Mouse (Mus musculus) erythroblast, embryonic 14.5 days (primary cell): ENCODE data around the gene Igll1. TPM values are rescaled to one million over a fixed set of nuclear protein-coding genes. Genes with fewer than 3 reads are reported as not detected.

ENCODE experiments used
- H3K27me3 ChIP-seq: 2 replicates; pipeline ENCODE4 v1.6.1; 2012; ENCODE audit warnings: inconsistent platforms; ENCODE audit not compliant: control insufficient read depth
- H3K36me3 ChIP-seq: 2 replicates; pipeline ENCODE4 v1.6.1; 2012; ENCODE audit warnings: mild to moderate bottlenecking, inconsistent platforms; ENCODE audit not compliant: control insufficient read depth
- H3K4me1 ChIP-seq: 2 replicates; pipeline ENCODE4 v1.6.1; 2012; ENCODE audit warnings: inconsistent platforms; ENCODE audit not compliant: control insufficient read depth
- H3K4me3 ChIP-seq: replicated peaks from 2 replicates; pipeline ENCODE3; 2012; ENCODE audit warnings: moderate library complexity, mild to moderate bottlenecking, inconsistent platforms
- H3K9me3 ChIP-seq: 2 replicates; pipeline ENCODE4 v1.6.1; 2012; ENCODE audit warnings: low read length, inconsistent platforms, mixed read lengths; ENCODE audit not compliant: control insufficient read depth
- GATA1 ChIP-seq: IDR thresholded peaks from 2 replicates; pipeline ENCODE4 v1.6.1; 2012; ENCODE audit warnings: low read length, inconsistent platforms, mixed read lengths
- TAL1 ChIP-seq: IDR thresholded peaks from 3 replicates; pipeline ENCODE4 v1.6.1; 2012; ENCODE audit warnings: low read length, inconsistent platforms, mixed read lengths
- polyA plus RNA-seq: library from polyadenylated mRNA; stranded (reverse); fragments of >175 nt; gene quantifications from 2 replicates; pipeline ENCODE4 v1.2.3, GENCODE M21; 2012

Igll1 gene
- not detected in 2 replicates for polyA plus RNA-seq

DNA sequence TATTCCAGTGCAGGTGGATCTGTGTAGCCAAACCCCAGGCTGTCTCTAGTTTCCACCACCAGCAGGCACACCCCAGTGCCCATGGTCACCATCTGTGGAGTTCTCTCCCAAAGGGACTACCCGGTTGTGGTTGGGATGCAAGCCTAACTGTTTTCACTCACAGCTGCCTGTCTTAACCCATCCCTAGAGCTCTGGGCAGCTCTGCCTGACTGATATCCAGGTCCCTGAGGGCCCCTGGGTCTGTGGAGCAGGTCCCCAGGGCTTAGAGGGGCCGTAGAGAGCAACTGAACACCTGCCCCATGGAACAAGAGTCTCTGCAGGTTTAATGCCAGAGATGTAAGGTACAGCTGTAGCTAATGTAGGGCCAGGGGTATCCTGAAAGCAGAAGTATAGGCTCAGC, at the start of gene Igll1:
Gene Igll1 (minus strand): TSS at position 8 of the 400 bp plus-strand sequence.
- no peaks in the 10 kb centered on the region for H3K27me3 ChIP-seq
- no peak within 1 kb of the TSS for H3K4me3 ChIP-seq
- no peaks in the 10 kb centered on the region for H3K9me3 ChIP-seq
- no peaks in the 10 kb centered on the region for H3K36me3 ChIP-seq
- no peak for TF ChIP-seq TAL1
- no peak for TF ChIP-seq GATA1
- no peaks in the 10 kb centered on the region for H3K4me1 ChIP-seq

DNA sequence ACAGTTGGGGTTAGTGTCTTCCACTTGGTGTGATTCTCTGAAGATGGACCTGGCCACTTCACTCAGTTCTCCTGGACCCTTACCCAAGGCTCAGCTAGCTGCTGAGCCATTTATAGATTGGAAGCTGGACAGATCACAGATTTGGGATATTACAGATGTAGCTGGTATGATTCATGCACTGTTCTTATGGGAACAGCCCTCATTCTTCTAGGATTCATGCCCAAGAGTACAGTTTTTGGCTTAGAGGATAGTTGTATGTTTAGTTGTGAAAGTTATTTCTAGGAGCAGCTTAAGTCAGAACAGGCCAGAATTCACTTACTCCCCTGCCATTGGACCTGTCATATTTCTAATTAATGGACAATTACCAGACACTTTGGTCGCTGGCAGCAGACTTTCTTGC, 49.7 kb upstream of the Igll1 start:
- Histone ChIP-seq H3K4me1 (no peaks in the 10 kb centered on the region), H3K36me3 (peaks cover 50% of the 10 kb centered on the region), H3K9me3 (no peaks in the 10 kb centered on the region), H3K27me3 (no peaks in the 10 kb centered on the region), H3K4me3 (no peak overlapping the region)
- TF ChIP-seq GATA1 (no peak), TAL1 (no peak)

DNA sequence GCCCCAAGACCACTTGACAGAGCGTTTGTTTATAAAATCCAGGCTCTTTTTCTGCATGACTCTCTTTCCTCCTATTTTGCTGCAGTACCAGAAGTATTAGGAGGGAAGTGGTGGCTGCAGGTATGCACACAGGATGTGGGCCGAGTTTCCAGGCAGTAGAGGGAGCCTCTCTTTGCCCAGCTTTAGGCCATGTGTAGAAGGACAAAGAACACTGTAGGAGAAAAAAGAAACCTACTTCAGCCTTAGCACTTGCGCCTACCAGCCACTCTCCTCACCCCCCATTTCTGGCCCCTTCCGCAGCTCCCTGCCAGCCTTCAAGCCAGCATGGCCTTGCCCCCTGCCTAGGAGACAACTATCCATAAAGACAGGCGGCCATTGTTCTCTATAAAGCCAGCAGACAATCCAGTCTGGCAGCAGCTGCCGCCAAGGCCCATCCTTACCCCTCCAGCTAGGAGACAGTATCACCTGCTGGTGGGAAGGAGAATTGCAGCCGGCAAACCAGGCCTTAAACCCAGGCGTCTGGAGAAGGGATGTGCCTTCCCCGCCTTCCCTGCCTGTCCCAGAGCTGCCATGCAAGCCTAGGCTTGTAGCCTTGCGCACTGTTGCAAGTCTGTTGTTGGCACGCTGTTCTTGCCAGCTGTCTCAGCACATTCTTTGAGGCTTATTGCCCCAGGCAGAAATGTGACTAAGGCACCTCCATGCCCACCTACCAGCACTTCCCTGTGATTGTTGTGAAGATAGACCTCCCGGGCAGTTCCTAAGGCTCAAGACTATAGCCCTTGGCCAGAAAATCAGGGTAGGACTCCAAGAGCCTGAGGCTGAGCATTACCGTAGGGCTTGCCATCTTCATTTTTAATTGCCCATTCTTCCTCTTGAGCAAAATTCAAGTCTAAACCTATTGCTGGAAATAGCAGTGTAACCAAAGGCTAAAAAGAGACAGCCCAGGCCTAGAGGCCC, 48.1 kb upstream of the Igll1 start:
- H3K4me1 ChIP-seq, result no peaks in the 10 kb centered on the region
- peaks cover 42% of the 10 kb centered on the region for H3K36me3 ChIP-seq
- H3K27me3 ChIP-seq, result no peaks in the 10 kb centered on the region
- H3K9me3 ChIP-seq, result no peaks in the 10 kb centered on the region
- TF ChIP-seq GATA1 (no peak), TAL1 (no peak)
- no peak overlapping the region for H3K4me3 ChIP-seq

DNA sequence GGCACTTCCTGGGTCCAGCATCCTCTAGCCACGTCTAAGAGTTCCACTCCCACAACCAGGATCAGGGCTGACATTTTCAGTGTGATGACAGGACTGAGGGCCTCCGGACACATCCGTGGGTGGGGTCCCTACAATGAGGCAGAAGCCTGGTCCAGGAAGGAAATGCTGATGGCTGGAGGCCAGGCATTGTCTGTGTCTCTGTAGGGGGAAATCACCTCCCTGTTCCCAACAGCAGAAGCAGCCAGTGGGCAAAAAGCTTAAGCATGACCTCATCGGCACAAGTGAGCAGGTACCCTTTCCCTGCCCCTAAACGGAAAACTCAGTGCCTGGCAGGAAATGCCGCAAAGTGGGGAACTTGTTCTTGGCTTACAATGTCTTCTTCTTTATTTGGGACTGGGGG, 44.0 kb upstream of the Igll1 start:
- no peak overlapping the region for H3K4me3 ChIP-seq
- H3K9me3 ChIP-seq, result no peaks in the 10 kb centered on the region
- no peak for TF ChIP-seq TAL1
- TF ChIP-seq GATA1, result no peak
- H3K36me3 ChIP-seq, result peaks cover 44% of the 10 kb centered on the region
- no peaks in the 10 kb centered on the region; the same call in 1 of the 2 replicates for H3K4me1 ChIP-seq
- no peaks in the 10 kb centered on the region for H3K27me3 ChIP-seq

DNA sequence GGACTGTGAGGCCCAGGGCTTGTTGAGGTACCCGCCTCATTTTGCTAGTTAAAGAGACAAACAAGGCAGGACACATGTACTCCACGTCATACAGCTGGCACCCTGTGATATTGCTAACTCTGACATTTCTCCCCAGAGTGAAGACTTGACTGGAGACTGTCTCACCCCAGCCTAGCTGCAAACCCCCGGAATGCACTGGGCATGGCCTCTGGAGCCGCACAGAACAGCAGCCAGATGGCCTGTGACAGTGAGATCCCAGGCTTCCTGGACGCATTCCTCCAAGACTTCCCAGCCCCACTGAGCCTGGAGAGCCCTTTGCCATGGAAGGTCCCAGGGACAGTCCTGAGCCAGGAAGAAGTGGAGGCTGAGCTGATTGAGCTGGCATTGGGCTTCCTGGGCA, 39.4 kb upstream of the Igll1 start:
- TF ChIP-seq TAL1 (no peak), GATA1 (no peak)

DNA sequence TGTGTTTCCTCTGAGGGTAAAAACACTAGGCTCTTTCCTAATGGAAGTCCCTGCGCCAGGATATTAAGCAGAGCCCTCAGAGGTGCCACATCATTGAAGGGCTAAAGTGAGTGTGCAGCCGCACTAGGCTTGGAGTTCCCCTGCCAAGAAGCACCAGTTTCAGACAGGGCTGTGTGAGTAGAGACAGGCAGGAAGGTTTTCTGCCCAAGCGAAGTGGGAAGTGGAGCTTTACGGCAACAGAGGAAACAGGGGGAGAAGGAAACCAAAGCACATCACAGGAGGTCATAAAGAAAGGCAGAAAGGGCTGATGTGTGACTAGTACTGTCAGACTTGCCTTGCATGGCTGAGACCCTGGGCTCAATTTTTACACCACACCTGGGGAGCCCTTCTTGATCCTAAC, 38.5 kb upstream of the Igll1 start:
- H3K4me3 ChIP-seq, result no peak overlapping the region
- peaks cover 23% of the 10 kb centered on the region for H3K36me3 ChIP-seq
- no peaks in the 10 kb centered on the region for H3K9me3 ChIP-seq
- H3K4me1 ChIP-seq, result peaks cover 5% of the 10 kb centered on the region
- H3K27me3 ChIP-seq, result no peaks in the 10 kb centered on the region
- TF ChIP-seq GATA1 (no peak), TAL1 (no peak)

More for the DNA sequence above, 39.4 kb upstream of the Igll1 start:
- no peaks in the 10 kb centered on the region; the same call in 1 of the 2 replicates for H3K4me1 ChIP-seq
- no peak overlapping the region for H3K4me3 ChIP-seq
- peaks cover 26% of the 10 kb centered on the region for H3K36me3 ChIP-seq
- no peaks in the 10 kb centered on the region for H3K27me3 ChIP-seq
- H3K9me3 ChIP-seq, result no peaks in the 10 kb centered on the region

DNA sequence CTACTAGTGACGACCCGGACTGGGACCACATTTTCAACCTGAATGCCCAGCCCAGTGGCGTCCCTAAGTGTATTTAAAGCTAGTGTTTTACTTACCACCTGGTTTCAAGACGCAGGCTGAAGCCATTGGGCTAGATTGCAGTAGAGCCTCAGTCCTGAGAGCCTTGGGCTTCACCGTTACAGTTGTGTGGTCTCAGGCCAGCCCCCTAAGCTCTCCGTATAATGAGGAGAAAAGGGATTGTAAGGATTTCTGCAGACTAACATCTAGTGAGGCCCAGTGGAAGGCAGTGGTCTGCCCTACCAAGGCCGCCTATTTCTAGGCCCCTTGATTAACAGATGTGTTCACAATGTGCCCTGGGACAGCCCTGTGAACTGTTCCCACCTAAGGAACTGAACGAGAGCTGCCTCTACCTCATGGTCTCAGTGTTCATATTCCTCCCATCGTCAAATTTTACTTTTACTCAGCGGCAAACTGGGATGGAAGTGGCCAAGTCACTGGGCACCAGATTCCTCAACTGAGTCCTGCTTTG, 33.3 kb upstream of the Igll1 start:
- Histone ChIP-seq H3K4me1 (peaks cover 20% of the 10 kb centered on the region), H3K36me3 (peaks cover 28% of the 10 kb centered on the region), H3K27me3 (no peaks in the 10 kb centered on the region), H3K4me3 (peak overlapping the region; percentile 70), H3K9me3 (no peaks in the 10 kb centered on the region)
- TF ChIP-seq GATA1 (no peak), TAL1 (no peak)

DNA sequence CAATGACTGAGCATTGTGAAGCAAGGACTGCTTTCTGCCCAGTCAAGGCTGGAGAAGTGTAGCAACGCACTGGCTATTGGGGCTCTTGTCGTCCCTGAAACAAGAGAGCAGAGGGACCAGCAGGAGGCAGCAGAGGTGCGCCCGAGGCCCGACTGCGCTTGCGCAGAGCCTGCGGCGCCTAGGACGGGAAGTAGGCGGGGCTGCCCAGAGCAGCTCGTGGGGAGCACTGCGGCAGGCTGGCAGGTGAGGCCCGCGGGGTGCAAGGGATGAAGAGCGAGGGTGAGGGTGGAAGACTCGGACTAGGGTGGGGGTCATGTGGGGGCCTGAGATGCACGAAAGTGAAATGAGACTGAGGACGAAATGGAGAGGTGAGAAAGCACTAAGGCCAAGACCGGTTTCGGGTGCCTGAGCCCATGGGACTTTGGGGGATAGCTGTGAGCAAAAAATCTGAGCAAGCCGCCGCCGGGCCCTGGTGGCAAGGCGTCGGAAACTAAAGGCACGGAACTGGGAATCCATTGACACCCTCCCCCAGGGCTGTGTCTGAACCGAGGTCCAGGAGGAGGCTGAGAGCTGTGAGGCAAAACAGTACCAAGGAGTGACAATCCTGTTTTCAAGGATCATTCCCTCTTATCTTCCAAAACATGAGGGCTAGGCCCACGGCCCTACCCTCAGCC, 32.7 kb upstream of the Igll1 start, which contains the start of gene Ppm1f:
Gene Ppm1f (plus strand): TSS at position 88 of the 674 bp plus-strand sequence.
- Histone ChIP-seq H3K9me3 (no peaks in the 10 kb centered on the region), H3K4me1 (peaks cover 20% of the 10 kb centered on the region), H3K4me3 (peak within 1 kb of the TSS; percentile 70), H3K36me3 (peaks cover 34% of the 10 kb centered on the region), H3K27me3 (no peaks in the 10 kb centered on the region)
- no peak for TF ChIP-seq TAL1
- TF ChIP-seq GATA1, result no peak

DNA sequence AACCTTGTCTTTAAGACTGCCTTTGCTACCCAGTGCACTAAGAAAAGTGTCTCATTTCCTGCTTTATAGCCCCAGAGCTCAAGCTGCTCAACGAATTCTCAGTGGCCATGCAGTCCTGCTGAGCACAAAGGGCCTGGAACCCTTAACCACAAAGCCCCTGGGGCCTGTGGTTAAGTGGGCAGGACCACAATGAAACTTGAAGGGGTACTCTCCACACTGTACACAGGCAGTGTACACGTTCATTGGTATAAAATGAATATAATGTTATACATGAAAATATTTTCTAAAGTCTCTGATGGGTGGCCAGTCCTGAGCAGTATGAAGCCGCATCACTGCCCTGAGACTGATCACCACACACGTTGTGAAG, 32.2 kb upstream of the Igll1 start:
- peaks cover 20% of the 10 kb centered on the region for H3K4me1 ChIP-seq
- peaks cover 39% of the 10 kb centered on the region for H3K36me3 ChIP-seq
- TF ChIP-seq GATA1 (no peak), TAL1 (no peak)
- no peaks in the 10 kb centered on the region for H3K9me3 ChIP-seq
- H3K27me3 ChIP-seq, result no peaks in the 10 kb centered on the region
- H3K4me3 ChIP-seq, result peak overlapping the region; percentile 70
